Mouse (Mus musculus): ENCODE data around the gene Cks1b.

GRCm38 (mm10) chr3:89406887-89407286 lies 11.3 kb downstream of the Cks1b start:
- TF ChIP-seq ZNF384 (IDR thresholded peaks at IDR 0.05; ENCODE audit: low read depth, low read length) (no peak), MAFK (IDR thresholded peaks at IDR 0.05; ENCODE audit: insufficient read depth, low read depth, low read length) (no peak), ZC3H11A (IDR thresholded peaks at IDR 0.05; ENCODE audit: borderline replicate concordance, low read depth, low read length) (no peak)

Data from ES-E14 (cell line).